ENCODE assay signal across 9 mouse cellular contexts in genomic region chr8:120619235-120620180, GRCm38 (mm10). TPM values are rescaled to one million over a fixed set of nuclear protein-coding genes. Genes with fewer than 3 reads are reported as not detected.
DNase-seq lines count a peak whose midpoint lies in the region; ATAC-seq and TF ChIP-seq lines count a peak whose summit lies in the region.
"Had no signal": no experiment of that assay in that cellular context is flagged by ENCODE, and none has a peak within 500 bp of the region (broad histone marks: within the 10 kb centered on the region; RNA-seq: fewer than 3 reads in every experiment).

No protein-coding gene starts in this region.

- no peak overlapping the region for H3K4me3 ChIP-seq in lung, postnatal 0 days (ENCODE audit: low read depth, low read length)
- H3K4me3 ChIP-seq in lung, adult 2 months (replicated peaks; ENCODE audit: extremely low read depth, low read depth, low read length) = no peak overlapping the region
- no peak overlapping the region for H3K4me3 ChIP-seq in midbrain, embryonic 14.5 days (replicated peaks; ENCODE audit: low read depth, low read length)
- H3K4me3 ChIP-seq: erythroblast, embryonic 14.5 days had no signal

- no peaks in the 10 kb centered on the region for H3K9me3 ChIP-seq in lung, postnatal 0 days (ENCODE audit: low read length)
- H3K9me3 ChIP-seq in midbrain, embryonic 14.5 days (ENCODE audit: control insufficient read depth, low read length) = no peaks in the 10 kb centered on the region

- no peaks in the 10 kb centered on the region for H3K27me3 ChIP-seq in lung, postnatal 0 days (replicated peaks; ENCODE audit: insufficient read depth, low read length)
- H3K27me3 ChIP-seq in midbrain, embryonic 14.5 days (ENCODE audit: control insufficient read depth, insufficient read depth, low read length) = no peaks in the 10 kb centered on the region

- DNase-seq in lung, postnatal 0 days (ENCODE audit: low spot score) = peak; percentile 39
- no peak for DNase-seq in lung, adult 2 months
- DNase-seq in frontal cortex, postnatal 36 days (ENCODE audit: low spot score in 2 of 2) = peak; percentile 37 to 59
- peak; percentile 48 to 70 for DNase-seq in layer of hippocampus, postnatal 14 days (ENCODE audit: low spot score in 2 of 2)
- DNase-seq in midbrain, embryonic 14.5 days = no peak
- no peak for DNase-seq in embryo, embryonic 11 days
- no peak for DNase-seq in ovary, postnatal 14 days (ENCODE audit: low spot score)

- no peaks in the 10 kb centered on the region for H3K4me1 ChIP-seq in lung, postnatal 0 days (ENCODE audit: insufficient read depth, low read depth, low read length)
- no peaks in the 10 kb centered on the region for H3K4me1 ChIP-seq in lung, adult 2 months (ENCODE audit: control insufficient read depth, insufficient read depth, low read length)
- H3K4me1 ChIP-seq in midbrain, embryonic 14.5 days (ENCODE audit: control insufficient read depth, insufficient read depth, low read length) = peaks cover 37% of the 10 kb centered on the region

- no peaks in the 10 kb centered on the region for H3K36me3 ChIP-seq in lung, postnatal 0 days (ENCODE audit: insufficient read depth, low read length)
- no peaks in the 10 kb centered on the region for H3K36me3 ChIP-seq in midbrain, embryonic 14.5 days (ENCODE audit: control insufficient read depth, insufficient read depth, low read length)

- TF ChIP-seq CTCF in lung, postnatal 0 days (IDR thresholded peaks at IDR 0.05) = no peak
- no peak for TF ChIP-seq CTCF in lung, adult 2 months (IDR thresholded peaks at IDR 0.05; ENCODE audit: insufficient read depth, low read length)

- ATAC-seq in lung, postnatal 0 days = 0 out of 2 replicates have a peak, but pooled peaks have one; percentile 34
- ATAC-seq in midbrain, embryonic 14.5 days (ENCODE audit: low FRiP score, low TSS enrichment) = no peak
- ATAC-seq in inflammation-experienced regulatory T-cells, adult 6 months = no peak

- no peak overlapping the region for H3K9ac ChIP-seq in lung, postnatal 0 days (replicated peaks; ENCODE audit: low read depth)
- no peak overlapping the region for H3K9ac ChIP-seq in midbrain, embryonic 14.5 days (replicated peaks; ENCODE audit: low read length)

- no peak for TF ChIP-seq POLR2A in lung, adult 2 months (IDR thresholded peaks at IDR 0.05; ENCODE audit: borderline replicate concordance, extremely low read depth, low read depth, low read length)

- no peak overlapping the region for H3K4me2 ChIP-seq in lung, postnatal 0 days (replicated peaks; ENCODE audit: low read depth, low read length)
- no peak overlapping the region for H3K4me2 ChIP-seq in midbrain, embryonic 14.5 days (ENCODE audit: low read length)

- WGBS in lung, postnatal 0 days = 71% methylated on average over 11 of the region's 11 CpGs
- 71% methylated on average over 11 of the region's 11 CpGs for WGBS in lung, adult 2 months
- 73% methylated on average over 11 of the region's 11 CpGs for WGBS in midbrain, embryonic 14.5 days

- TF ChIP-seq EP300 in lung, postnatal 0 days (IDR thresholded peaks at IDR 0.05) = no peak

- no peak overlapping the region for H3K27ac ChIP-seq in lung, postnatal 0 days (ENCODE audit: low read length)
- 0 out of 2 replicates have a peak overlapping the region, but pooled peaks have one; percentile 2 for H3K27ac ChIP-seq in midbrain, embryonic 14.5 days (replicated peaks; ENCODE audit: low read depth, low read length)

RNA-seq across cellular contexts. Expression of gene 1190005I06Rik, which starts 27.9 kb away (rescaled TPM):
- polyA plus RNA-seq in lung, postnatal 0 days (2015; fragmentation: Nextera tagmentation; extraction: Ambion mirVana) = 2.0 and 2.1 TPM in 2 replicates
- polyA plus RNA-seq in lung, adult 2 months (2012; rRNA removed) = 2.4 and 6.2 TPM in 2 replicates
- total RNA-seq in layer of hippocampus, postnatal 14 days (2021) = 10 to 100 TPM in 1 of 2 experiments, 1 to 10 TPM in 1; 9.5 to 10.6 TPM
- 11.8 and 12.8 TPM in 2 replicates for polyA plus RNA-seq in midbrain, embryonic 14.5 days (2014; fragmentation: Nextera tagmentation; extraction: Ambion mirVana)
- polyA plus RNA-seq in inflammation-experienced regulatory T-cells, adult 6 months (2017; shearing (Covaris generic)) = 1 to 10 TPM in 1 of 3 experiments, not detected in 2; 1.6 TPM

RNA-seq across cellular contexts. Expression of gene Gins2, which starts 30.4 kb away (rescaled TPM):
- polyA plus RNA-seq in lung, postnatal 0 days (2015; fragmentation: Nextera tagmentation; extraction: Ambion mirVana) = 10.9 and 13.4 TPM in 2 replicates
- 4.4 and 4.5 TPM in 2 replicates for polyA plus RNA-seq in lung, adult 2 months (2012; rRNA removed)
- 1 to 10 TPM; 2.0 to 3.4 TPM for total RNA-seq in layer of hippocampus, postnatal 14 days (2021)
- 15.5 and 23.7 TPM in 2 replicates for polyA plus RNA-seq in midbrain, embryonic 14.5 days (2014; fragmentation: Nextera tagmentation; extraction: Ambion mirVana)
- polyA plus RNA-seq in inflammation-experienced regulatory T-cells, adult 6 months (2017; shearing (Covaris generic)) = 10 to 100 TPM in 2 of 3 experiments, 1 to 10 TPM in 1; 9.6 to 54.3 (median 13.6) TPM

RNA-seq across cellular contexts. Expression of gene Gm27021, which starts 48.4 kb away (rescaled TPM):
- 1.00 and 1.3 TPM in 2 replicates for polyA plus RNA-seq in lung, postnatal 0 days (2015; fragmentation: Nextera tagmentation; extraction: Ambion mirVana)
- polyA plus RNA-seq in lung, adult 2 months (2012; rRNA removed) = 0.92 and 1.3 TPM in 2 replicates
- 1 to 10 TPM in 1 of 2 experiments, under 1 TPM in 1; 0.55 to 1.2 TPM for total RNA-seq in layer of hippocampus, postnatal 14 days (2021)
- polyA plus RNA-seq in midbrain, embryonic 14.5 days (2014; fragmentation: Nextera tagmentation; extraction: Ambion mirVana) = 4.9 and 5.1 TPM in 2 replicates
- under 1 TPM in 1 of 3 experiments, not detected in 2; 0.98 TPM for polyA plus RNA-seq in inflammation-experienced regulatory T-cells, adult 6 months (2017; shearing (Covaris generic))

RNA-seq across cellular contexts. Expression of gene Cox4i1, which starts 48.5 kb away (rescaled TPM):
- polyA plus RNA-seq in lung, postnatal 0 days (2015; fragmentation: Nextera tagmentation; extraction: Ambion mirVana) = 1,092 and 1,166 TPM in 2 replicates
- polyA plus RNA-seq in lung, adult 2 months (2012; rRNA removed) = 606 and 728 TPM in 2 replicates
- 1,000 to 10,000 TPM; 1,108 to 1,116 TPM for total RNA-seq in layer of hippocampus, postnatal 14 days (2021)
- polyA plus RNA-seq in midbrain, embryonic 14.5 days (2014; fragmentation: Nextera tagmentation; extraction: Ambion mirVana) = 1,016 and 1,147 TPM in 2 replicates
- 1,000 to 10,000 TPM; 1,064 to 1,179 (median 1,122) TPM for polyA plus RNA-seq in inflammation-experienced regulatory T-cells, adult 6 months (2017; shearing (Covaris generic))

RNA-seq across cellular contexts. Expression of gene Emc8, which starts 48.9 kb away (rescaled TPM):
- polyA plus RNA-seq in lung, postnatal 0 days (2015; fragmentation: Nextera tagmentation; extraction: Ambion mirVana) = 131 and 137 TPM in 2 replicates
- 56.8 and 71.2 TPM in 2 replicates for polyA plus RNA-seq in lung, adult 2 months (2012; rRNA removed)
- 10 to 100 TPM; 66.7 to 82.0 TPM for total RNA-seq in layer of hippocampus, postnatal 14 days (2021)
- polyA plus RNA-seq in midbrain, embryonic 14.5 days (2014; fragmentation: Nextera tagmentation; extraction: Ambion mirVana) = 108 and 142 TPM in 2 replicates
- polyA plus RNA-seq in inflammation-experienced regulatory T-cells, adult 6 months (2017; shearing (Covaris generic)) = 10 to 100 TPM; 41.3 to 90.8 (median 53.1) TPM

Comparison
In these comparisons a context has a peak if more than half of its experiments do, and no peak if none do; other contexts are left out.
1. DNase-seq: peak in lung, postnatal 0 days (single experiment), frontal cortex, postnatal 36 days (2 of 2) and layer of hippocampus, postnatal 14 days (2 of 2); none in lung, adult 2 months (single experiment), midbrain, embryonic 14.5 days (single experiment), embryo, embryonic 11 days (single experiment) and ovary, postnatal 14 days (single experiment).